Mouse (Mus musculus) lung, postnatal 4 days (tissue): ENCODE measurements around the gene Srd5a1.
A peak's percentile ranks its signal among the peaks of the same experiment; 100 is the strongest.
"Not testable (repeated sequence)": the region's sequence is repeated elsewhere in the genome, so short reads cannot be mapped to it uniquely, and the experiment has no call there.

Experiments
- DNase-seq, 2 experiments: peaks; one replicate each; pipeline ENCODE4 v3.0.0; 2021

The Srd5a1 gene

DNA sequence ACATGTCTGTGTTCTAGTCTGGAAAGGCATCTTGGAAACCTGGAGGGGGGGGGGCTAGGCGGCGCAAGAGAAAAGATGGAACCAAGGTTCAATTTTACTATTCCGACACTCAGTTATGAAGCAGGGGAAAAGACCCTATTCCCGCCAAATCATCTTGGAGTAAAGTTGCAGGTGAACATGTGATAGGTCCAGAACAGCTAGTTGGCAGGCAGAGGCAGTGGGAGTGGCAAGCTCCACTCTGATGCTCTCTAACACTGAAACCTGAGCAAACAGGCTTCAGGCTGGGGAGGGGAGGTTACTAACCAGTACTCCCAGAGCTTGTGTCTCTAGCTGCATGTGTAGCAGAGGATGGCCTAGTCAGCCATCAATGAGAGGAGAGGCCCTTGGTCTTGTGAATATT, 45.8 kb downstream of the Srd5a1 start:
- DNase-seq: not testable (repeated sequence)

GRCm38 (mm10) chr13:69564573-69564972, 46.7 kb downstream of the Srd5a1 start:
- DNase-seq: no peak

- DNase-seq: no peak
Measured at GRCm38 (mm10) chr13:69563905-69564304, 47.3 kb downstream of the Srd5a1 start.

GRCm38 (mm10) chr13:69562654-69563574, 48.3 kb downstream of the Srd5a1 start:
- no peak for DNase-seq

GRCm38 (mm10) chr13:69562004-69562403, 49.2 kb downstream of the Srd5a1 start:
- no peak for DNase-seq

DNA sequence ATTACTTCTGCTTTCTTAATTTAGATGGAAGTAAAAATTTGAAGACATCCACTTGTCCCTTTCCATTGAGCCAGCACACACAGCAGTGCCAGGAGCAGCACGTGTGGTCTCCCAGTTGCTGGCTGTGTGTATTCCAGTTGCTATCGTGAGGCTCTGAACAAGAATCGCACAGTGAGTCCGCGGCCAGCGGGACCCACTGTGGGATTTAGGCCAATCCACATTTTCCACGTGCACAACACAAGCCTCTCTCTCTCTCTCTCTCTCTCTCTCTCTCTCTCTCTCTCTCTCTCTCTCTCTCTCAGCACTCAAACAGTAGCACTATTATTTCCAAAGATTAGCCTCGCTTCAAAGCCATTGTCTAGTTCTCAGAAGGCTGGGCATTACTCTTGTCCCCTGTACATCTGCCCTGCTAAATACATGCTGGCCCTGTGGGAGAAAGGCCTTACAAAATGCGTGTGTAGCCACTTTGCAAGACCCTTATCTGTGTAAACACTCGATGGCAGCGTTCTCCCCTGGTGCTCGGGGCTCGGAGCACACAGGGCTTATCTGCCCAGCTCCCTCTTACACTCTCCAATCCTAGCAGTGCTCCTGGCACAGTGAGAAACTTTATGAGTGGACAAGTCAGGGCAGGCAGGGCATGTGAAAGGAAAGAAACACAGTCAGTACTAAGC, 51.8 kb downstream of the Srd5a1 start:
- no peak for DNase-seq

DNA sequence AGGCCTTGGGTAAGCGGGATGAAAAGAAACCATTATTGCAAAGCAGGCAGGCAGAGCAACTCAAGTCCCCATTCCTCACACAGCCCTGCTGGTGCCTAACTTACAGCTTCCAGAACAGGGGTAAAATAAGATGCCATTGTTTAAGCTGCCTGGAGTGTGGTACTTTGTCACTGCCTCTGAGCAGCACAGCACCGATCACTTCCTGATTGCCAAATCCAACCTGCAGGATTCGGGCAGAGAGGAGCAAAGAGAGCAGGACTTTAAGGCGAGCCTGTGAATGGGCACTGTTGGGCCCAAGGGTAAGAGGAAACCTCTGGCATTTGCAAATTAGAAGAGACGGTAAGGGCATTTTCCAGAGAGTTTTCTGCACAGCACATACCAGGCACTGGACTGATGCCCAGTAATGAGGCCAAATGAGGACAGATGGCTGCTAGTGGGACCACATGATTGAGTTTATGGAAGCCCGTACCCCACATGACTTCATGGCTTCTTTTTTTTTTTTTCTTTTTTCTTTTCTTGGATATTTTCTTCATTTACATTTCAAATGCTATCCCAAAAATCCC, 53.1 kb downstream of the Srd5a1 start:
- no peak for DNase-seq

DNA sequence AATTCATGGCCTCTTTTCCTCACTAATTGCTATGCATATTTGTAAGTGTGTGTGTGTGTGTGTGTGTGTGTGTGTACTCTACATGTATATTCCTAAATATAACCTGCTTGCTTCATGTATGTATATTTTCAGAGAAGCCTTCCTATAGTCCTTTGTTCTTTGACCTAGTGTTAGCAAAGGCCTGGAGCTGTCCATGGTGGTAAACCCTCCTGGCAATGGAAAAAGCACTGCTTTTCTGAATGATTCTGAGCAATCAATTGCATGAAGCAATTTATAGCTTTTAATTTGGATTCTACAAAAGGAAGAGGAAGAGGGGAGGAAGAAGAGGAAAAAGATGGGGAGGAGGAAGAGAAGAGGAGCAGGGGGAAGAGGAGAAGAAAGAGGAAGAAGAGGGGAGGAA, 54.5 kb downstream of the Srd5a1 start:
- no peak for DNase-seq

DNA sequence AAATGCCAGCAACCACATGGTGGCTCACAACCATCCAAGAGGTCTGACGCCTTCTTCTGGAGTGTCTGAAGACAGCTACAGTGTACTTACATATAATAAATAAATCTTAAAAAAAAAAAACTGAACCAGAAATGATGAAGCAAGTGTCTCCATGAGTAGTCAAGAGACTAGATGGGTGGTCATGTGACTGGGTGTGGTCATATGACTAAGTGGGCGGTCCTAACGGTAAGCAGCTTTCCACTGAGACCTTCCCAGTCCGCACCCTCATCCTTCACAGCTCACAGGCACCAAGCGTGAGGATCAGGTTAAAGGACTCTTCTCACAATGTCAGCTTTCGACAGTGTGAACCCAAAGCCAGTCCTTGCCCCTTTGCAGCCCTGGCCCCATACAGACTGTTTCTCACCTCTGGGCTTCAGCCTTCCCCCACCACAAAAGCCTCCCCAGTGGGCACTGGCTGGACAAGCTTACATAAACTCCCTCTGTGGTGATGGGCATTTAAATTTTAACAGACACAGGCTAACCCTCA, 55.2 kb downstream of the Srd5a1 start:
- no peak for DNase-seq

- no peak for DNase-seq
Measured at GRCm38 (mm10) chr13:69555045-69555444, 56.2 kb downstream of the Srd5a1 start.

- DNase-seq: no peak
Measured at GRCm38 (mm10) chr13:69554255-69554654, 57.0 kb downstream of the Srd5a1 start.

DNA sequence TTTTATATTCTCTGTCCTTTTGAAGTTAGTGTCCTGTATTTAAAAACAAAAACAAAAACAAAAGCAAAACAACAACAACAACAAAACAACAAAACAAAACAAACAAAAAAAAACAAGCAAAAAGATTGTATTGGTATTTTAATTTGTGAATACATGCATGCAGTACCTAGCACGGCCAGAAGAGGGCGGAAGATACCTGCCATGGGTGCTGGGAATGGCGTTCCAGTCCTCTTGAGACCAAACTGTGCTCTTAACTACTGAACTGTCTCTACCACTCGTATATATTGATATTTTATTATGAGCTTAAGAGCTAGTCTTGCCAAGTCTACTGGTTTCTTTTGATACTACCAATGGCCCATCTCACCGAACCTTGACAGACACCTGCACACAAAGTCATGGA, 58.2 kb downstream of the Srd5a1 start:
- DNase-seq: no peak

DNA sequence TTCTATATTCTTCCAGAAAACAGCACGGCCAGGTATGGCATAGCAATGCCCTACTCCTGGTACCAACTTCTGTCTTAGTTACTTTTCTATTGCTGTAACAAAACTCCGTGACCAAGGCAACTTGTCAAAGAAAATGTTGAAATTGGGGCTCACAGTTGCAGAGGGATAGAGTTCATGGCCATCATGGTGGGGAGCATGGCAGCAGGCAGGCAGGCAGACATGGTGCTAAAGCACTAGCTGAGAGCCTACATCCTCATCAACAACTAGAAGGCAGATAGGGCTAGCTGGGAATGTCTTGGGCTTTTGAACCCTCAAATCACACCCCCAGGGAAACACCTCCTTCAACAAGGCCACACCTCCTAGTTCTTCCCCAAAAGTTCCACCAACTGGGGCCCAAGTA, 60.4 kb downstream of the Srd5a1 start:
- no peak for DNase-seq

DNA sequence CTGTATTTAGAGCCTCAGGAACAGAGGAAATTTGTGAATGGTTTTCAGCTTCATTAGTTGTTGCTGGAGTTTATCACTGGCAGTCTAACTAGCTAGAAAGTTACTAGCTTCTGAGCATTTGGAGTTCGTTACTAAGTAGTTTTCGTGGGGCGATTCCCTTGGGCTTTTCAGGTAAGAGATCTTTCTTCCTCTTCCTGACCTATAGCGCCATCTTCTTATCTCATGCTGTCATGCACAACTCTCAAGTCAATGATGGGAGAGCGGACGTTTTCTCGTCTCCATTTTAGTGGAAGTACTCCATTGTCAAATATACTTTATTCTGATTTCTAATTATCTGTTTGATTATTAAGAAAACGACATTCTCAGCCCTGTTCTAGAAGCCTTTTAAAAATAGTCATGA, 61.3 kb downstream of the Srd5a1 start:
- DNase-seq: no peak

GRCm38 (mm10) chr13:69547488-69548180, 63.6 kb downstream of the Srd5a1 start:
- no peak for DNase-seq

DNA sequence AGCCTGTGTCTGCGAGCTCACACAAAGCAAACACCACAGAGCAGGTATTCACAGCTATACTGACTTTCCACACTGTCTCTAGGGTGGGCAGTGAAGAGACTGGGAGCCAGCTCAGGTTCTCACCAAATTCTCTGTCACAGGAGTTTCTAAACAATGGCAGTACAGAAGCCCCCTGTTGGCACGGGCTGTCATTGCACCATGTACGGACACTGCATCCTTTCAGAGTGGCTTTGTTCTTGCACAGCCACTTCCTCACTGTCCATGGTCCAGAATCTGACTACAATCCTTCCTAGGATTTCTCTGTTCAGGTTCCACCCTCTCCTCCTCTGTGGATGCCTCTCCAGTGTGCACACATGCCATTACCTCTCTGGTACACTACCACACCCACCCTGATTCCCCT, 66.2 kb downstream of the Srd5a1 start:
- peak in 1 of 2 experiments; percentile 62 for DNase-seq

DNA sequence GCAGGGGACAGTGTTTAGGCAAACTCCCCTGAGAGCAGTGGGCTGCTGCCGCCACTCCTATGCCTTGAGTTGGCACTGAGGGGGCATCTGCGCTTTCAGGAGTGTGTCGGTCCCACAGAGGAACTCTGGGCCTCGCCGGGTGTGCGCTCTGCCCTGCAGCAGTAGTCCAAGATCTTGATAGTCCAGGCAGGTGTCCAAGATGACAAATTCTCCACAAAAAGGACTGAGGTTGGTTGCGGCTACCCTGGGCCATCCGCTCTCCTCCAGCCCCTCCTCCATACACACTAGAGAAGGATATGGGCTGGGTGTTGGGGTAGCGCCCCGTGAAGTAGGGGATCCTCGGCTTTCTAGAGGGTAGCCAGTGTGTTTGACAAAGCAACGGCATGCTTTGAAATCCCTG, 67.6 kb downstream of the Srd5a1 start:
- no peak for DNase-seq

- no peak for DNase-seq
Measured at GRCm38 (mm10) chr13:69542571-69543352, 68.5 kb downstream of the Srd5a1 start.

- no peak for DNase-seq
Measured at GRCm38 (mm10) chr13:69541776-69542175, 69.5 kb downstream of the Srd5a1 start.

- peak in 1 of 2 experiments; percentile 48 for DNase-seq
Measured at GRCm38 (mm10) chr13:69541209-69541608, 70.0 kb downstream of the Srd5a1 start.

DNA sequence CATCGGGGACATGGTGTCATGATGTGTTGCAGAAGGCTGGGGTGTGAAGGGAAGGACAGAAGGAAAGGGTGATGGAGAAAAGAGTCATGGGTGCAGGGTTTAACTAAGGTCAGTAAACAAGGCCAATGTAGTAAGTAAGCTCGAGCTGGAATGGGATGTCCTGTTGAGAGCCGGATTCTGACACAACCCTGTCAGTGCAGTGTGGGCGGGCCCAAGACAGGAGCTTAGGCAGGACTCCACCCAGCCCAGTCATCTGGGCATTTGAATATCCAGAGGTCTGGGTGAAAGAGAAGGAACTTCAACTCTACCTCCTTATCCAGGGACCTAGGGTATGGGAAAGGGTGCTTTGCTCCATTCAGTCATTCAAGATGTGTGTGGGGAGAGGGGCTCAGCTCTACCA, 72.9 kb downstream of the Srd5a1 start:
- peak; percentile 44 to 47 for DNase-seq

DNA sequence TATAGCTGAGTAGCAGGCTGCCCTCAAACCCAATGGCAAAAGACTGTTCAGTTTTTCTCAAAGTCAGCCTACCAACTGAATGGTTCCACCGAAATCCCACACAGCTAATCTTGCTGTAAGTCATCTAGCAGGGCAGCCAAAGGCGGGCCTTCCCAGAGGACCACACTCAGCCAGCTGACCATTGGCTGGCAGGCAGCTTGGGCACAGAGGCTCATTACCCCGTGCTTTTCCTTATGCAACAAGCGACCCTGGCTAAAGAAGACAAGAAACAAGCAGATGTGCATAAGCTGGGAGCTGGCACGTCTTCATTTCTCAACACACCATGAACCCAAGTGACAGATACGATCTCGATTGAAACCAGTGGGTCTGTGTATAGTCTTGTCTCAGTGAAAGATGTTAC, 73.9 kb downstream of the Srd5a1 start:
- no peak for DNase-seq
